Mouse (Mus musculus) limb, embryonic 14.5 days (tissue): ENCODE data around the gene Gm26558. TPM values are rescaled to one million over a fixed set of nuclear protein-coding genes. Genes with fewer than 3 reads are reported as not detected.

Source experiments
- ATAC-seq: fragments of 200-750 bp; cut with Nextera tagmentation; 2 replicates; pipeline ENCODE4 v1.8.0; 2017; ENCODE audit warnings: low read depth, moderate number of reproducible peaks, moderate TSS enrichment; ENCODE audit not compliant: low FRiP score
- DNase-seq: peaks from one replicate; pipeline ENCODE4 v3.0.0-alpha.2; 2015; ENCODE audit warnings: low spot score
- H3K27ac ChIP-seq: fragments of 300-500 bp; sonication (generic); replicated peaks from 2 replicates; pipeline ENCODE4 v1.5.1; 2014; ENCODE audit warnings: low read depth, mild to moderate bottlenecking, low read length, moderate library complexity, mixed read lengths
- H3K27me3 ChIP-seq: fragments of 300-500 bp; sonication (generic); 2 replicates; pipeline ENCODE4 v1.6.1; 2014; ENCODE audit warnings: low read length, mixed read lengths; ENCODE audit not compliant: control insufficient read depth, insufficient read depth
- H3K36me3 ChIP-seq: fragments of 300-500 bp; sonication (generic); 2 replicates; pipeline ENCODE4 v1.6.1; 2014; ENCODE audit warnings: mild to moderate bottlenecking, low read length, moderate library complexity, mixed read lengths; ENCODE audit not compliant: control insufficient read depth, insufficient read depth
- H3K4me1 ChIP-seq: fragments of 300-500 bp; sonication (generic); 2 replicates; pipeline ENCODE4 v1.6.1; 2014; ENCODE audit warnings: antibody characterized with exemption, low read length, mixed read lengths; ENCODE audit not compliant: control insufficient read depth, insufficient read depth
- H3K4me2 ChIP-seq: fragments of 300-500 bp; sonication (generic); replicated peaks from 2 replicates; pipeline ENCODE4 v1.6.1; 2014; ENCODE audit warnings: low read depth, mild to moderate bottlenecking, low read length, moderate library complexity; ENCODE audit not compliant: severe bottlenecking
- H3K4me3 ChIP-seq: fragments of 300-500 bp; sonication (generic); replicated peaks from 2 replicates; pipeline ENCODE4 v1.5.1; 2014; ENCODE audit warnings: low read length
- H3K9ac ChIP-seq: fragments of 300-500 bp; sonication (generic); 2 replicates; pipeline ENCODE4 v1.6.1; 2014; ENCODE audit warnings: mild to moderate bottlenecking, low read depth, low read length, moderate library complexity; ENCODE audit not compliant: severe bottlenecking
- H3K9me3 ChIP-seq: fragments of 300-500 bp; sonication (generic); 2 replicates; pipeline ENCODE4 v1.6.1; 2016; ENCODE audit warnings: low read length; ENCODE audit not compliant: control insufficient read depth
- POLR2A ChIP-seq: fragments of 200-500 bp; IDR thresholded peaks from 2 replicates; pipeline ENCODE4 v1.8.0; 2012; ENCODE audit warnings: inconsistent platforms, mild to moderate bottlenecking, moderate library complexity, borderline replicate concordance; ENCODE audit not compliant: insufficient read depth, insufficient read length; ENCODE audit errors: extremely low read depth
- WGBS: fragments of 180-500 bp; shearing (Covaris S2); extraction: QIAGEN DNeasy Blood & Tissue Kit; methylation state at CpG from one replicate; pipeline ENCODE4 v1.1.7; 2014; 5-methylcytosine and 5-hydroxymethylcytosine counted together
- polyA plus RNA-seq, 2 experiments: library from polyadenylated mRNA; depleted of rRNA in 1 of 2; stranded (reverse) in 1 of 2; unstranded in 1 of 2; fragments of >200 nt; fragmentation: Nextera tagmentation in 1 of 2; extraction: Ambion mirVana in 1 of 2; gene quantifications; 2 replicates each; pipeline versions ENCODE4 v1.2.1 to v1.2.3; 2012 to 2014

Gm26558 gene
- polyA plus RNA-seq, 2 experiments, result 1.4 to 6.9 TPM

DNA sequence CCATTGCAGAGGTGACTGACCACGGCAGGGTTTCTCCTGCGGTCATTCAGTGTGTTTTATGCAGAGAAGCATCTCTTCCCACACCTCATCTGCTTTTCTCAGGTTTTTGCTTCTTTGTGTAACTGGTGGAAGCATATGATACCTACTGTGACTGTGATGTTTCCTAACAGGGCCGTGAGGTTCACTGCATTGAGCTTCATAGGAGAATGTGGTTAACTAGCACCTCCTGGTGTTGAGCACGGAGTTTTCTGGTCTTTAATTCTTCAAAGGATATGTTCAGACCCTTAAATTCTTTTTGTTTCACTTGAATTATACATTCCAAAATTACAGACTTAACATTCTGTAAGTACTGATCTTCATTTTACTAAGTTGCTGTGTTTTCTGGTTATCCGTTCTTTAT lies 1.9 kb upstream of the Gm26558 start:
- no peak overlapping the region for H3K4me2 ChIP-seq
- H3K9me3 ChIP-seq, result no peaks in the 10 kb centered on the region
- ATAC-seq (no peak), DNase-seq (no peak)
- no peaks in the 10 kb centered on the region for H3K27me3 ChIP-seq
- no peak overlapping the region for H3K4me3 ChIP-seq
- TF ChIP-seq POLR2A, result no peak
- 71% methylated on average over 5 of the region's 5 CpGs for WGBS
- H3K36me3 ChIP-seq, result no peaks in the 10 kb centered on the region
- H3K9ac ChIP-seq, result no peak overlapping the region
- no peak overlapping the region for H3K27ac ChIP-seq
- peaks cover 8% of the 10 kb centered on the region; the same call in 1 of the 2 replicates for H3K4me1 ChIP-seq

DNA sequence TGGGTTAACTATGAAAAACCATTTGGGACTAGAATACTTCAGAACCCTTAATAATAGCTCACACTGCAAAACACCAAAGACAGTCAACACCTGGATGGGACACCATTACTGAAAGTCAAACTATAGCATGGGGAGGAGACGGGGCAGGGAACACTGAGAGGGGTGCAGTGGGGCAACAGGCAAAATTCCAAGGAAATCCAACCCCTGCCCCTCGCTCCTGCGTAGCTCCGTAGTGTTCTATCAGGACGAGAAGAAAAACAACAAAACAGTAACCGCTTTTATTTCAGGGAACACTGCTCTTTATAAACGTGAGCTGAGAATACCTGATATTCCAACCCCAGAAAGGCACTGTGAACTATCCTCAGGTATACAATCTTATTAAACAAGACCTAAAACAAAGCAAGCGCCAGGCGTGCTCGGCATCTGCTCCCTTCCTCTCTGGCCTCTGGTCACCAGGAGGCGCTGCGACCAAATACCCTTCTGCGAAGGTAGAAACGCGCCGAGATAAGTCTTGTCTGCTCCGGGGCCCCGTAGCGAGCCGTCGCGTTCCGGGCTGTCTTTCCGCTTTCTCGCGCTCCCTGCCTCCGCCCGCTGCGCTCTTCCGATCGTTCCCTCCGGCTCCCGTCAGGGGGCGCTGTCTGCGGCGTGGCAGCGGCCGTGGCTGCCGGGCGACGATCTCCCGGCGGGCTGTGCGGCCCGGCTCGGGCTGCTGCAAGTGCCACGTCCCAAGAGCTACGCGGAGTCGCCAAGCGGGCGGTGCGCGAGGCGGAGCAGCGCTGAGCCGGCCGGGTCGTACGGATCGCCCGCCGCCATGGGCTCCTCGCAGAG lies 807 bp downstream of the Gm26558 start, which contains the start of gene Gorasp2:
Gene Gorasp2, plus strand, starts transcription at position 690 of the 828 bp plus-strand sequence.
- H3K9ac ChIP-seq, result peak within 1 kb of the TSS; percentile 99
- WGBS, result 1% methylated on average over 63 of the region's 64 CpGs
- DNase-seq, result peak; percentile 95

DNA sequence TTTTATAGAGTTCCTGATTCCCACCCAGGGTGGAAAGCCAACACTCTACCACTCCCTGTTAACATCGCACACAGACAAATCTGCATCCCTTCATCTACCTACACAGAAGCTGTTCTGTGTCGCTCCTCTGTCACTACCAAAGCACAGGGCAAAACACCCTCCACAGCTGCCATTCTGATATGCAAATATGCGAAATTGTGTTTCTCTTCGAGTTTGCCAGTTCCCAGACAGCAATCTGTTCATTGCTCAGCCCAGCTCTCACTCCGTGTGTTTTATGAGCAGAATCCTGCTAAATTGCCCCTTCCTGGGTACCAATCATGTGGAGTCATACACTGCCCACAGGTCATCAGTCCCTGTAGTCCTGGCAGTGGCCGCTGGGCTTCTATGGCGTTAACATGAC lies 4.8 kb downstream of the Gm26558 start:
- WGBS, result 61% methylated on average over 7 of the region's 7 CpGs
- Histone ChIP-seq H3K27me3 (no peaks in the 10 kb centered on the region), H3K27ac (no peak overlapping the region), H3K36me3 (no peaks in the 10 kb centered on the region), H3K4me2 (no peak overlapping the region), H3K9me3 (no peaks in the 10 kb centered on the region), H3K4me3 (no peak overlapping the region), H3K4me1 (no peaks in the 10 kb centered on the region), H3K9ac (no peak overlapping the region)
- DNase-seq (no peak), ATAC-seq (no peak)
- no peak for TF ChIP-seq POLR2A

More for the DNA sequence above, 807 bp downstream of the Gm26558 start, which contains the start of gene Gorasp2:
- Histone ChIP-seq H3K4me1 (peaks cover 8% of the 10 kb centered on the region; the same call in 1 of the 2 replicates), H3K36me3 (no peaks in the 10 kb centered on the region), H3K27ac (peak within 1 kb of the TSS; percentile 93), H3K4me3 (peak within 1 kb of the TSS; percentile 98), H3K4me2 (peak within 1 kb of the TSS; percentile 74), H3K9me3 (no peaks in the 10 kb centered on the region), H3K27me3 (no peaks in the 10 kb centered on the region)
- peak; percentile 84 for TF ChIP-seq POLR2A
- peak; percentile 96 for ATAC-seq

DNA sequence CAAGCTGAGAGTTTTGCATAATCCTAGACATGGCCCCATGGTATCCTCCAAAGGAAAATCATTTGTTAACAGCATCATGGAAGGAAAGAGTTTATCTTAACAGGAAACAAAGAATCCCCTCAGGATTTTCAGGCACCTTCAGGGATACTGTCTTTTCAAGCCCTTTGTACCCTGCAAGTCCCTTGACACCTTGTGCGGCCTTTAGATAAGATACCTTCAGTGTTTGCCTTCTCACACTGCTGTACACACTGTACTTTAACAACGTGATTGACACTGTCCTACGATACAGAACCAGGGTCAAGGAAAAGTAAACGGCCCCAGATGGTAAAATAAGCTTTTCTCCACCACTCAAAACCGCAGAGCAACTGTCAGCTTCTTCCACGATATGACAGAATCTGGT lies 10.1 kb downstream of the Gm26558 start:
- H3K4me1 ChIP-seq, result no peaks in the 10 kb centered on the region
- no peak for ATAC-seq
- TF ChIP-seq POLR2A, result no peak
- no peaks in the 10 kb centered on the region for H3K9me3 ChIP-seq
- 57% methylated on average over 6 of the region's 6 CpGs for WGBS
- H3K27ac ChIP-seq, result no peak overlapping the region
- no peak for DNase-seq
- no peaks in the 10 kb centered on the region for H3K36me3 ChIP-seq
- no peak overlapping the region for H3K4me2 ChIP-seq
- H3K9ac ChIP-seq, result no peak overlapping the region
- H3K4me3 ChIP-seq, result no peak overlapping the region
- H3K27me3 ChIP-seq, result no peaks in the 10 kb centered on the region

DNA sequence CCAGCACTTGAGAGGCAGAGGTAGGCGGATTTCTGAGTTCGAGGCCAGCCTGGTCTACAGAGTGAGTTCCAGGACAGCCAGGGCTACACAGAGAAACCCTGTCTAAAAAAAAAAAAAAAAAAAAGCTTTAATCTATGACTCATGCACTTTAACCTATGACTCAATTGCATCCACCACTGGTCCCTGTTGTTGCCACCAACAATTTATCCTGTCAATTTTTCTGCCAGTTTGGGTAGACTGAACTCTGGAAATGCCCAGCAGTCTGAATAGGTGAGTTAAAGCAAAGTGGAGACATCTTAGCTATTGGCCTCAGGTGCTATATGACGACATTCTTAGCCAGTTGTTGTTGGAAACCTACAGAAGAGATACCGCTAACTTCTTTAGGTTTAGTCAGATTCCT lies 12.4 kb downstream of the Gm26558 start:
- no peak overlapping the region for H3K4me2 ChIP-seq
- no peaks in the 10 kb centered on the region for H3K4me1 ChIP-seq
- DNase-seq, result no peak
- H3K36me3 ChIP-seq, result no peaks in the 10 kb centered on the region
- WGBS, result 94% methylated on average over 4 of the region's 4 CpGs
- H3K27ac ChIP-seq, result no peak overlapping the region
- H3K4me3 ChIP-seq, result no peak overlapping the region
- H3K9me3 ChIP-seq, result no peaks in the 10 kb centered on the region
- no peak overlapping the region for H3K9ac ChIP-seq
- TF ChIP-seq POLR2A, result no peak
- no peaks in the 10 kb centered on the region for H3K27me3 ChIP-seq
- no peak for ATAC-seq
